ENCODE assay signal across 18 mouse cellular contexts in the genomic region with DNA sequence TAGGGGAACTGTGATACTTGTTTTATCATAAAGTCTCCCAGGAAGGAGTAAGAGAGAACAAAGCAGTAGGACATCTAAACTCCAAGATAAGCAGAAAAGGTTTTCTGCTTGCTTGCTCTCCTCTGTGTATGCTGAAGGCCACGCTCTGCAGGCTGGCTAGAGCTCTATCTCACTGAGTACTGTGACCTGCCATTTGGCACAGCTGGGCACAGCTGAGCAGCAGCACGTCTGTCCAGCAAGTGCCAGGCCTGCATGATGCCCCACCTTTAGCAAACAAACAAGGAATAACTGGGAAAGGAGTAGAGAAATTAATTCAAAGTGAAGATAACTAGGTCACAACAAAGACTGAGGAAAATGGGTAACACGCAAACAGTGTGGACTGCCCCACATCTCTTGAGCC.
DNase-seq lines count a peak whose midpoint lies in the region.
"Had no signal": no experiment of that assay in that cellular context is flagged by ENCODE, and none has a peak within 500 bp of the region (broad histone marks: within the 10 kb centered on the region; RNA-seq: fewer than 3 reads in every experiment).

No protein-coding gene starts in this region.

- 86% methylated on average over 3 of the region's 3 CpGs for WGBS in limb, embryonic 10.5 days

- H3K27me3 ChIP-seq in limb, embryonic 10.5 days (ENCODE audit: low read depth, poor library complexity, severe bottlenecking), result no peaks in the 10 kb centered on the region
- H3K27me3 ChIP-seq: CH12.LX; embryonic facial prominence, embryonic 13.5 days; forebrain, embryonic 12.5 days; hindbrain, embryonic 12.5 days; Patski had no signal

- H3K27ac ChIP-seq in limb, embryonic 10.5 days, result no peak overlapping the region
- H3K27ac ChIP-seq: embryonic facial prominence, embryonic 13.5 days; forebrain, embryonic 12.5 days; hindbrain, embryonic 12.5 days had no signal

- no peaks in the 10 kb centered on the region for H3K9me3 ChIP-seq in limb, embryonic 10.5 days (replicated peaks)
- H3K9me3 ChIP-seq: embryonic facial prominence, embryonic 13.5 days; forebrain, embryonic 12.5 days; hindbrain, embryonic 12.5 days had no signal

- peaks cover 2% of the 10 kb centered on the region for H3K4me1 ChIP-seq in limb, embryonic 10.5 days
- H3K4me1 ChIP-seq: hindbrain, embryonic 12.5 days had no signal

- intact Hi-C loops in heart, postnatal 36 days (cut with DNase I), result loop anchor here (5.0 kb wide), 1 partner anchor 97 kb away; no protein-coding TSS in a partner anchor

- H3K4me3 ChIP-seq in limb, embryonic 10.5 days, result no peak overlapping the region
- H3K4me3 ChIP-seq: embryonic facial prominence, embryonic 13.5 days; forebrain, embryonic 12.5 days; hindbrain, embryonic 12.5 days had no signal

- peaks cover 47% of the 10 kb centered on the region for H3K36me3 ChIP-seq in limb, embryonic 10.5 days

- DNase-seq in adrenal gland, postnatal 14 days, result peak; percentile 31
- no peak for DNase-seq in adrenal gland, adult 8-10 months
- DNase-seq in heart, adult 11 months, result peak; percentile 94
- DNase-seq in heart, postnatal 36 days, result no peak
- peak; percentile 27 for DNase-seq in heart, adult 9 months (ENCODE audit: low spot score in 2 of 2)
- DNase-seq in heart, postnatal 4 days, result no peak
- DNase-seq in adipocyte (ENCODE audit: low spot score), result peak; percentile 13
- no peak for DNase-seq in limb, embryonic 10.5 days (ENCODE audit: low spot score)
- DNase-seq: cerebellum, adult 18-20 months; cerebellum, adult 9-11 months; cerebellum, postnatal 36 days; kidney, adult 18-20 months; kidney, postnatal 10 days had no signal

Comparison
In these comparisons a context has a peak if more than half of its experiments do, and no peak if none do; other contexts are left out.
1. DNase-seq: peak in adrenal gland, postnatal 14 days (single experiment), heart, adult 11 months (single experiment), heart, adult 9 months (2 of 2) and adipocyte (single experiment); none in adrenal gland, adult 8-10 months (single experiment), heart, postnatal 36 days (0 of 2), heart, postnatal 4 days (single experiment) and limb, embryonic 10.5 days (single experiment).